Mouse (Mus musculus) CH12.LX (cell line): Measurements from ENCODE around the gene Gm21118. TPM values are rescaled to one million over a fixed set of nuclear protein-coding genes. Genes with fewer than 3 reads are reported as not detected.
"Not testable (repeated sequence)": the region's sequence is repeated elsewhere in the genome, so short reads cannot be mapped to it uniquely, and the experiment has no call there.

Experiments used
- DNase-seq: peaks from one replicate; pipeline ENCODE4 v3.0.0-alpha.2; 2013; ENCODE audit errors: extremely low read depth
- H3K27ac ChIP-seq: 2 replicates; pipeline ENCODE4 v1.5.1; 2012; ENCODE audit warnings: low read depth, mild to moderate bottlenecking, control low read depth, moderate library complexity; ENCODE audit not compliant: insufficient read depth
- H3K27me3 ChIP-seq: replicated peaks from 2 replicates; pipeline ENCODE3; 2012; ENCODE audit warnings: inconsistent platforms
- H3K36me3 ChIP-seq, 2 experiments: replicated peaks in 1 of 2; 2 replicates each; pipeline versions ENCODE3 to v1.6.1; 2012; ENCODE audit warnings: inconsistent platforms in 1 of 2, low read length in 1 of 2, mild to moderate bottlenecking in 1 of 2, mixed read lengths in 1 of 2, moderate library complexity in 1 of 2; ENCODE audit not compliant: control insufficient read depth in 1 of 2, insufficient read depth in 1 of 2
- H3K4me1 ChIP-seq, 2 experiments: 2 replicates each; pipeline ENCODE4 v1.6.1; 2012; ENCODE audit warnings: inconsistent platforms in 1 of 2, moderate library complexity in 1 of 2; ENCODE audit not compliant: insufficient read depth in 2 of 2, control insufficient read depth in 1 of 2
- H3K4me2 ChIP-seq: 2 replicates; pipeline ENCODE4 v1.6.1; 2012; ENCODE audit warnings: low read depth, mild to moderate bottlenecking, control low read depth; ENCODE audit not compliant: poor library complexity, insufficient read depth, severe bottlenecking
- H3K4me3 ChIP-seq, 3 experiments: fragments of 150-350 bp in 1 of 3; sonication (generic) in 1 of 3; replicated peaks in 1 of 3; 2 replicates each; pipeline versions ENCODE3 to v1.5.1; 2011 to 2012; ENCODE audit warnings: low read depth in 2 of 3, low read length in 2 of 3, mild to moderate bottlenecking in 2 of 3, moderate library complexity in 2 of 3, control low read depth in 1 of 3, improper control_type of control experiment in 1 of 3, inconsistent platforms in 1 of 3, mixed read lengths in 1 of 3; ENCODE audit not compliant: poor library complexity in 1 of 3
- H3K79me2 ChIP-seq: replicated peaks from 2 replicates; pipeline ENCODE4 v1.6.1; 2012; ENCODE audit warnings: mild to moderate bottlenecking, moderate library complexity; ENCODE audit not compliant: control insufficient read depth, poor library complexity, insufficient read depth, severe bottlenecking; ENCODE audit errors: extremely low read depth
- H3K9ac ChIP-seq: 2 replicates; pipeline ENCODE4 v1.6.1; 2012; ENCODE audit warnings: low read depth, mild to moderate bottlenecking, control low read depth, moderate library complexity; ENCODE audit not compliant: insufficient read depth
- H3K9me3 ChIP-seq: replicated peaks from 2 replicates; pipeline ENCODE3; 2012; ENCODE audit warnings: low read length, inconsistent platforms, mixed read lengths
- dilution Hi-C: fragments of 300-500 bp; cut with MboI; formaldehyde crosslinking; loops from 2 replicates; pipeline ENCODE4 v1.14.3; 2020; ENCODE audit warnings: low sequenced_read_pairs; ENCODE audit not compliant: extremely low pct_unique_long_range_greater_than_20kb, extremely low pct_ligation_motif_present
- in situ Hi-C: fragments of 300-500 bp; cut with MboI; formaldehyde crosslinking; loops from 3 replicates; pipeline ENCODE4 v1.14.3; 2019; ENCODE audit warnings: low sequenced_read_pairs, low pct_ligation_motif_present, low pct_unique_long_range_greater_than_20kb, mixed read lengths
- polyA plus RNA-seq: library from polyadenylated mRNA; unstranded; fragments of >175 nt; gene quantifications from 2 replicates; pipeline ENCODE4 v1.2.1, GENCODE M21; 2012; ENCODE audit warnings: low read depth; ENCODE audit not compliant: insufficient read length
- total RNA-seq, 2 experiments: library from RNA; depleted of rRNA; stranded (reverse); fragments of 300-350 nt in 1 of 2; fragments of >200 nt in 1 of 2; gene quantifications; 2 replicates each; pipeline ENCODE4 v1.2.3; 2012 to 2014

Gene Gm21118
- total RNA-seq (2012; rRNA removed) (not detected in 2 replicates), total RNA-seq (2014; rRNA removed) (not detected in 2 replicates), polyA plus RNA-seq (not detected in 2 replicates)

DNA sequence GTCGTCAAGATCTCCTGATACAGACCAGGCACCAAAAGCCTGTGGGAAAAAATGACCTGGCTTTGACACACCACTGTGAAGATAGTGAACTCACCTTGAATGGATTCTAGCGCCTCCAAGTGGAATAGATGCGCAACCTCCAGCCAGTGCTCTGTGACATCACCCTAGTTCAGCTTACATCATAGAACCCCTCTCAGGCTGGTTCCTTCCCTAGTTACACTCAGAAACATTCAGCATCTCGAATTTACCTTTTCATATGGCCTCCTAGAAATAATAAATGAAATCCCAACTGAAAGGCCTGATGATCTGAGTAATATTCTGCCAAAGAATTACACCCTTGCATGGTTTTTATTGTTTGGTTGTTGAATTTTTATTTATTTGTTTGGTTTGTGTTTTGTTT lies at the start of gene Gm21118:
Gene Gm21118 (minus strand): TSS at position 101 of the 400 bp plus-strand sequence.
- dilution Hi-C loops, H3K4me2 ChIP-seq, DNase-seq, H3K9me3 ChIP-seq, H3K27ac ChIP-seq, H3K36me3 ChIP-seq, H3K79me2 ChIP-seq, H3K27me3 ChIP-seq, H3K9ac ChIP-seq, H3K4me3 ChIP-seq, in situ Hi-C loops, H3K4me1 ChIP-seq: not testable (repeated sequence)

DNA sequence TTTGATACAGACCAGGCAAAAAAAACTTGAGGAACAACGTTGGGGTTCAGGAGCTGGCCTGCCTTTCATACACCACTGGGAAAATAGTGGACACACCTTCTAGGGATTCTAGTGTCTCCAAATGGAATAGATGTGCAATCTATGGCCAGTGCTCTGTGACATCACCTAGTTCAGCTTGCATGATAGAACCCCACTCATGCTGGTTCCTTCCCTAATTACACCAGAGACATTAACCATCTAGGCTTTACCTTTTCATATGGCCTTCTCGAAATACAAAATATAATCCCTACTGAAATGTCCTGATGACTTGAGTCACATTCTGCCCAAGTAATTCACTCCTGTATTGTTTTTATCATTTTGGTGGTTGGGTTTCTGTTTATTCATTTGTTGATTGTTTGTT lies 29.7 kb upstream of the Gm21118 start, which contains the start of the genes Gm29423 and Gm29644:
Gene Gm29423 (minus strand): TSS at position 101 of the 400 bp plus-strand sequence.
Gene Gm29644 (minus strand): TSS at position 157 of the 400 bp plus-strand sequence.
- H3K4me2 ChIP-seq, dilution Hi-C loops: not testable (repeated sequence)

More for the DNA sequence above, 29.7 kb upstream of the Gm21118 start, which contains the start of the genes Gm29423 and Gm29644:
- H3K27me3 ChIP-seq, H3K79me2 ChIP-seq, H3K27ac ChIP-seq, H3K4me1 ChIP-seq, H3K9ac ChIP-seq, H3K4me3 ChIP-seq, DNase-seq, in situ Hi-C loops, H3K36me3 ChIP-seq, H3K9me3 ChIP-seq: not testable (repeated sequence)

Other genes with a start within 250 kb of the Gm21118 start
- gene Gm29423, start 29.6 kb upstream of the Gm21118 start, total RNA-seq (2012; rRNA removed) = not detected in 2 replicates
- not detected in 2 replicates for gene Gm29423, start 29.6 kb upstream of the Gm21118 start, total RNA-seq (2014; rRNA removed)
- gene Gm29423, start 29.6 kb upstream of the Gm21118 start, polyA plus RNA-seq = not detected in 2 replicates
- gene Gm29644, start 29.7 kb upstream of the Gm21118 start, total RNA-seq (2012; rRNA removed) = not detected in 2 replicates
- gene Gm29644, start 29.7 kb upstream of the Gm21118 start, total RNA-seq (2014; rRNA removed) = not detected in 2 replicates
- not detected in 2 replicates for gene Gm29644, start 29.7 kb upstream of the Gm21118 start, polyA plus RNA-seq
- not detected in 2 replicates for gene Gm20888, start 168.2 kb upstream of the Gm21118 start, total RNA-seq (2012; rRNA removed)
- gene Gm20888, start 168.2 kb upstream of the Gm21118 start, total RNA-seq (2014; rRNA removed) = not detected in 2 replicates
- not detected in 2 replicates for gene Gm20888, start 168.2 kb upstream of the Gm21118 start, polyA plus RNA-seq